Mouse (Mus musculus) hindbrain, postnatal 0 days (tissue): Measurements from ENCODE around the gene Abt1. TPM values are rescaled to one million over a fixed set of nuclear protein-coding genes. Genes with fewer than 3 reads are reported as not detected.
A peak's percentile ranks its signal among the peaks of the same experiment; 100 is the strongest.

Source experiments
- ATAC-seq: fragments of 200-750 bp; cut with Nextera tagmentation; 2 replicates; pipeline ENCODE4 v1.8.0; 2017; ENCODE audit warnings: mild to moderate bottlenecking, moderate TSS enrichment, moderate library complexity
- DNase-seq: peaks from one replicate; pipeline ENCODE4 v3.0.0-alpha.2; 2015; ENCODE audit warnings: low spot score
- H3K27ac ChIP-seq: fragments of 300-500 bp; sonication (generic); 2 replicates; pipeline ENCODE4 v1.5.1; 2014; ENCODE audit warnings: mild to moderate bottlenecking
- H3K27me3 ChIP-seq: fragments of 300-500 bp; sonication (generic); 2 replicates; pipeline ENCODE4 v1.6.1; 2014; ENCODE audit warnings: low read length, mixed read lengths; ENCODE audit not compliant: insufficient read depth
- H3K36me3 ChIP-seq: fragments of 300-500 bp; sonication (generic); 2 replicates; pipeline ENCODE4 v1.6.1; 2014; ENCODE audit warnings: low read length, mixed read lengths; ENCODE audit not compliant: insufficient read depth
- H3K4me1 ChIP-seq: fragments of 300-500 bp; sonication (generic); 2 replicates; pipeline ENCODE4 v1.6.1; 2014; ENCODE audit warnings: antibody characterized with exemption, low read length, mixed read lengths; ENCODE audit not compliant: insufficient read depth
- H3K4me2 ChIP-seq: fragments of 300-500 bp; sonication (generic); 2 replicates; pipeline ENCODE4 v1.6.1; 2014; ENCODE audit warnings: low read depth, mild to moderate bottlenecking, low read length, moderate library complexity, mixed read lengths
- H3K4me3 ChIP-seq: fragments of 300-500 bp; sonication (generic); 2 replicates; pipeline ENCODE4 v1.5.1; 2014; ENCODE audit warnings: low read length
- H3K9ac ChIP-seq: fragments of 300-500 bp; sonication (generic); replicated peaks from 2 replicates; pipeline ENCODE4 v1.6.1; 2014; ENCODE audit warnings: mild to moderate bottlenecking, low read length, moderate library complexity, mixed read lengths
- H3K9me3 ChIP-seq: fragments of 300-500 bp; sonication (generic); 2 replicates; pipeline ENCODE4 v1.6.1; 2016; ENCODE audit warnings: low read length, mixed read lengths
- CTCF ChIP-seq: IDR thresholded peaks from 2 replicates; pipeline ENCODE4 v1.5.1; 2016; ENCODE audit warnings: antibody characterized with exemption, control low read depth, low read depth
- WGBS: fragments of 180-500 bp; shearing (Covaris S2); extraction: QIAGEN DNeasy Blood & Tissue Kit; methylation state at CpG from one replicate; pipeline ENCODE4 v1.1.7; 2014; 5-methylcytosine and 5-hydroxymethylcytosine counted together
- polyA plus RNA-seq: library from polyadenylated mRNA; unstranded; fragments of >200 nt; fragmentation: Nextera tagmentation; extraction: Ambion mirVana; gene quantifications from 2 replicates; pipeline ENCODE4 v1.2.1, GENCODE M21; 2015
- total RNA-seq: library from RNA; depleted of rRNA; stranded (reverse); fragments of >200 nt; gene quantifications from 2 replicates; pipeline ENCODE4 v1.2.3, GENCODE M21; 2014

Abt1 gene
- total and polyA plus RNA-seq, 2 experiments from 2014 or later = 5.0 to 7.2 TPM

DNA sequence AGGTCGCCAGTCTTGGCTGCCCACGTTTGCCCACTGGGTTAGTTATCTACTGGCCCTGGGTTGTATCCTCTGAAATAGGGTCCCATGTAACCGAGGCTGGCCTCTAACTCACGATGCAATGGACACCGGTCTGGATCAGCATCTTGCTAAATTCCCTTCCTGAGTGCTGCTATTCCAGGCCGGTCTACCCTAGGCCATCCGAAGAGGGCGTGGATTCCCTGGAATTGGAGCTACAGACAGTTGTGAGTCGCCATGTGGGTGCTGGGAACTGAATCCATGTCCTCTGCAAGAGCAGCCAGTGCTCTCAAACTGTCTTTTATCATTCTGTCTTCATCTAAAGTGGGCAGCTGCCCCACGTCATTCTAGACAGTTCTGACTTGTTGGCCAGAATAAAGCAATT, 16.2 kb upstream of the Abt1 start:
- Histone ChIP-seq H3K27ac (no peak overlapping the region), H3K4me2 (no peak overlapping the region), H3K9ac (no peak overlapping the region), H3K4me3 (no peak overlapping the region), H3K36me3 (no peaks in the 10 kb centered on the region), H3K9me3 (no peaks in the 10 kb centered on the region), H3K4me1 (peaks cover 6% of the 10 kb centered on the region), H3K27me3 (no peaks in the 10 kb centered on the region)
- no peak for ATAC-seq
- no peak for TF ChIP-seq CTCF
- DNase-seq = no peak
- WGBS = 64% methylated on average over 10 of the region's 10 CpGs

DNA sequence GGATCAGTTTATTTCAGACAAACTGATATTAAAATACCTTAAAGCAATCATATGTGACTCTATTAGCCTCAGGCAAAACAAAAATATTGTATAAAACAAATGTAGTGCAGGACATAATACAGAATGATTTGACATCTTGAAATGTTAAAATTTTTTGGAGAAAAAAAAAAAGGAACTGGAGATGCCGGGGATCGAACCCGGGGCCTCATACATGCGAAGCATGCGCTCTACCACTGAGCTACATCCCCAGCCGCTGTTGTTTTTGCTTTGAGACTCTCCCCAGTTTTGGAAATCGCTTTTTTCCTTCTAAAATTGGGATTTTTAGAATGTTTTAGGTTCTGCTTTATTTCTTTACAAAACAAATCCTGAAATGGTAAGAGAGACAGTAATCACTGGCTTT, 14.9 kb upstream of the Abt1 start:
- DNase-seq (peak; percentile 76), ATAC-seq (no peak)
- Histone ChIP-seq H3K9me3 (no peaks in the 10 kb centered on the region), H3K36me3 (no peaks in the 10 kb centered on the region), H3K27ac (no peak overlapping the region), H3K4me3 (peak overlapping the region; percentile 63), H3K4me1 (no peaks in the 10 kb centered on the region; the same call in 1 of the 2 replicates), H3K4me2 (peak overlapping the region; percentile 84), H3K9ac (no peak overlapping the region), H3K27me3 (no peaks in the 10 kb centered on the region)
- WGBS = under 1% methylated on average over 7 of the region's 7 CpGs
- TF ChIP-seq CTCF = no peak

DNA sequence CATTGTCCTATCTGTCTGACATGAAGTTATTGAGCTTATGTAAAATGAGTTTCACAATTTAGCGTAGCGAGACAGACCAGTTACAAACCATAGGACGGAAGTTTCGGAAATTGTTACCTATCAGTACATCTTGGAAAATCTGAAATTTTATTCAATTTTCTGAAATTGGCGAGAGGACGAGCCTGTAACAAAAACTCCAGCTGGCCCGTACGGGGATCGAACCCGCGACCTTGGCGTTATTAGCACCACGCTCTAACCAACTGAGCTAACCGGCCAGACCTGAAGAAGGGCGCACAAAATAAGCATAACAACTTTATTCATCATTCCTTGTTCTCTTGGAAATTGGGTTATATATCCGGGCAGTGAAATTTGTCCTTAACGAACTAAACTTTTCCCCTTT, 14.2 kb upstream of the Abt1 start:
- H3K36me3 ChIP-seq = no peaks in the 10 kb centered on the region
- WGBS = under 1% methylated on average over 17 of the region's 17 CpGs
- H3K4me2 ChIP-seq = peak overlapping the region; percentile 84
- no peaks in the 10 kb centered on the region for H3K9me3 ChIP-seq
- peak overlapping the region; percentile 63 for H3K4me3 ChIP-seq
- ATAC-seq (peak; percentile 78), DNase-seq (peak; percentile 90)
- H3K27me3 ChIP-seq = no peaks in the 10 kb centered on the region
- TF ChIP-seq CTCF = no peak
- peak overlapping the region; percentile 59 for H3K9ac ChIP-seq
- peak overlapping the region; percentile 67; the same call in 1 of the 2 replicates for H3K27ac ChIP-seq
- no peaks in the 10 kb centered on the region; the same call in 1 of the 2 replicates for H3K4me1 ChIP-seq

DNA sequence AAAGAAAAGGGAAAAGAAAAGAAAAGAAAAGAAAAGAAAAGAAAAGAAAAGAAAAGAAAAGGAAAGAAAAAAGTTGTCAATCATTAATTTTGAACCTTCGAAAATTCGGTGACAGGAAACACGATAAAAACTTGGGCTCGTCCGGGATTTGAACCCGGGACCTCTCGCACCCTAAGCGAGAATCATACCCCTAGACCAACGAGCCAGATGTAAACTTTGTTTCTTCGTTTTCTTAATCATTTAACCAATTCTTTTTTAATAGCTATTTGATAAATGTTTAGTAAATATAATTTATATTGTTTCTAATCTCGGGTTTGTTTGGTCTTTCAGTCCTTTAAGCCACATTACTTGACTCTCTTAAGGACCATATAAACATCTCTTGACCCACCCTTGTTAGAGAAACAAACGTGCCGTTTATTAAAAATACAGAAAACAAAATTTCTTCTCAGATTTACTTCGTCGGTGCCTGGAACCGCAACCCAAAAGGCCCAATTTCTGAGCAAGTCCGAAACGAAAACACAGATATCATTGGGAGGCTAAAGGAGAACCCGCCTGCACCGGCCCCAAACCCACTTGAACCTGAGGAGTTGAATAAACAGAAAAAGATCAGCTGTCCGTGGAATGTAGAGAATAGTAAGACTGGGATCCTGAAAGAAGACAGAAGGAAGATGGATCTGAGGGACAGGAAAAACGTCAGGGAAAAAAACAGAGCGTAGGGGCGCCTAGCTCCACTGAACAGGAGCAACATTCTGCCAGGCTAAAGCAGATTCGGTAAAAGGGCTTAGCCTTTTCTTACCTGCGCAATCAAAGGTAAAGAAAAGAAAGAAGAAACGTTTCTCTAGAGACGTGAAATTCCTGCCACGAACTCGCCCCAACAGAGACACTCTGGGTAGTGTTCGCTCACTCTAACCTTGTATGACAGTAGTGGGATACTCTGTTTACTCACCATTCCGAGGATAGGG, 13.5 kb upstream of the Abt1 start:
- no peaks in the 10 kb centered on the region for H3K36me3 ChIP-seq
- H3K4me1 ChIP-seq = no peaks in the 10 kb centered on the region; the same call in 1 of the 2 replicates
- no peaks in the 10 kb centered on the region for H3K9me3 ChIP-seq
- ATAC-seq (0 out of 2 replicates have a peak, but pooled peaks have one; percentile 19), DNase-seq (peak; percentile 73)
- no peak for TF ChIP-seq CTCF
- H3K4me2 ChIP-seq = peak overlapping the region; percentile 84
- WGBS = 2% methylated on average over 32 of the region's 32 CpGs
- peak overlapping the region; percentile 59 for H3K9ac ChIP-seq
- no peaks in the 10 kb centered on the region for H3K27me3 ChIP-seq
- peak overlapping the region; percentile 67 for H3K27ac ChIP-seq
- H3K4me3 ChIP-seq = peak overlapping the region; percentile 63

DNA sequence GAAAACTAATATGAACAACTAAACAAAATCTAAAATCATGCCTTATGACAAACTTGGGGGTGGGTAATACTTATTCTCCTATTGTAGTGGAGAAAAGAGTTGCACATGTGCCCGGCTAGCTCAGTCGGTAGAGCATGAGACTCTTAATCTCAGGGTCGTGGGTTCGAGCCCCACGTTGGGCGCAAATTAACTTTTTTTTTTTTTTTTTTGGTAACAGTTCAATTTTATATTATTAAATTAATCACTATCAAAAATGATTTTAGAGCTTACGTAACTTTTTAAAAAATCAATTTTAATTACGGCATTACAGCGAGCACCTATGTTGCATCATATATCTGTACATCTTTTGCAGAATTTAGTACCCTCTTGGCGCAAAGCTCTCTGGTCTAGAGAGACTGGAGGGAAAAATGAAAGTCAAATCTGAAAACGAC, 12.6 kb upstream of the Abt1 start:
- no peaks in the 10 kb centered on the region for H3K27me3 ChIP-seq
- H3K4me1 ChIP-seq = no peaks in the 10 kb centered on the region; the same call in 1 of the 2 replicates
- H3K27ac ChIP-seq = no peak overlapping the region
- no peaks in the 10 kb centered on the region for H3K9me3 ChIP-seq
- TF ChIP-seq CTCF = no peak
- H3K9ac ChIP-seq = no peak overlapping the region; the same call in 1 of the 2 replicates
- DNase-seq (peak; percentile 73), ATAC-seq (no peak)
- H3K4me2 ChIP-seq = peak overlapping the region; percentile 80
- H3K4me3 ChIP-seq = peak overlapping the region; percentile 52
- H3K36me3 ChIP-seq = no peaks in the 10 kb centered on the region
- WGBS = 3% methylated on average over 11 of the region's 11 CpGs

DNA sequence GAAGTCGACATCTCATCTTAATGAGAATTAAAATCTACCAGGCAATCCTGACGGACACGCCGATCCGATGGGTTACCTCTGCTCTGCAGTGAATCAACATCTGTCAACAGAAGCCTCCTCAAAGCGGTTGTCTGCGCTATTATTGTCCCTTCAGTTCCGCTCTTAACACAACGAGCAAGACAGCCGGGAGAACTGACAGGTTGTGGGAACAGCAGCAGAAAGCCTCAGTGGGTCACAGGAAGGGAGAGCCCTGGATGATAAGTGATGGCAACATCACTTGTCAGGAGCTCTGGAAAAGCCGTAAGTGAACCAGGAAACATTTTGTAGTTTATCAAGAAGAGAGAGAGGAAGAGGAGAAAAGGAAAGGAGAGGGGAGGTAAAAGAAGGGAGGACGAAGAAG, 12.0 kb upstream of the Abt1 start:
- DNase-seq (no peak), ATAC-seq (no peak)
- TF ChIP-seq CTCF = no peak
- Histone ChIP-seq H3K9ac (peak overlapping the region; percentile 50), H3K9me3 (no peaks in the 10 kb centered on the region), H3K4me2 (peak overlapping the region; percentile 80), H3K4me1 (no peaks in the 10 kb centered on the region; the same call in 1 of the 2 replicates), H3K4me3 (peak overlapping the region; percentile 52), H3K27ac (no peak overlapping the region), H3K36me3 (no peaks in the 10 kb centered on the region), H3K27me3 (no peaks in the 10 kb centered on the region)
- 4% methylated on average over 12 of the region's 12 CpGs for WGBS
